Mouse (Mus musculus): ENCODE results near the gene Kif6. TPM values are rescaled to one million over a fixed set of nuclear protein-coding genes. Genes with fewer than 3 reads are reported as not detected.

Kif6 gene
- polyA plus RNA-seq, 1 experiment from 2014 or later, result 1.5 TPM

DNA sequence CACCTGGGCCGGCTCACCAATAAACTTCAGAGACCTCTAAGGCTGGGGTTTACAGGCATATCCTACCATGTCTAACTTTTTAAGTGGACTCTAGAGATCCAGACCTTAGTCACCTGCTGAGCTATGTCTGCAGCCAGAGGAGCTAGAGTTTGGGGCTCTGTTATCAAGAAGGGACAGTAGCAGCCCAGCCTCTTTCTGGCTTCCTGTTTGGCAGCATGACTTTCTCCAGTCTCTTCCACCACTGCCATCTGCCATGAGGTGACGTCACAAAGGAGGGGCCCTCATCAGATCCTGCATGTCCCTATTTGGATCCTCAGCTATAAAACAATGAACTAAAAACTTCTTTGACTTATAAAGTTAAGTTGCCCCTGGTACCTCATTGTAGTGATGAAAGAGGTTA is 250.7 kb downstream of the Kif6 start:
- TF ChIP-seq CTCF (IDR thresholded peaks at IDR 0.05), result no peak
- no peak for TF ChIP-seq EP300 (IDR thresholded peaks at IDR 0.05)
- H3K27me3 ChIP-seq (replicated peaks; ENCODE audit: insufficient read depth, low read length), result no peaks in the 10 kb centered on the region
- H3K9ac ChIP-seq (replicated peaks; ENCODE audit: low read depth), result no peak overlapping the region
- ATAC-seq (no peak), DNase-seq (ENCODE audit: low spot score) (no peak)
- no peak overlapping the region for H3K27ac ChIP-seq (ENCODE audit: low read length)
- no peaks in the 10 kb centered on the region for H3K9me3 ChIP-seq (ENCODE audit: low read length)
- no peak overlapping the region for H3K4me2 ChIP-seq (replicated peaks; ENCODE audit: low read depth, low read length)
- H3K36me3 ChIP-seq (ENCODE audit: insufficient read depth, low read length), result no peaks in the 10 kb centered on the region
- no peaks in the 10 kb centered on the region for H3K4me1 ChIP-seq (ENCODE audit: insufficient read depth, low read depth, low read length)
- no peak overlapping the region for H3K4me3 ChIP-seq (ENCODE audit: low read depth, low read length)
- WGBS, result 78% methylated on average over 2 of the region's 2 CpGs

DNA sequence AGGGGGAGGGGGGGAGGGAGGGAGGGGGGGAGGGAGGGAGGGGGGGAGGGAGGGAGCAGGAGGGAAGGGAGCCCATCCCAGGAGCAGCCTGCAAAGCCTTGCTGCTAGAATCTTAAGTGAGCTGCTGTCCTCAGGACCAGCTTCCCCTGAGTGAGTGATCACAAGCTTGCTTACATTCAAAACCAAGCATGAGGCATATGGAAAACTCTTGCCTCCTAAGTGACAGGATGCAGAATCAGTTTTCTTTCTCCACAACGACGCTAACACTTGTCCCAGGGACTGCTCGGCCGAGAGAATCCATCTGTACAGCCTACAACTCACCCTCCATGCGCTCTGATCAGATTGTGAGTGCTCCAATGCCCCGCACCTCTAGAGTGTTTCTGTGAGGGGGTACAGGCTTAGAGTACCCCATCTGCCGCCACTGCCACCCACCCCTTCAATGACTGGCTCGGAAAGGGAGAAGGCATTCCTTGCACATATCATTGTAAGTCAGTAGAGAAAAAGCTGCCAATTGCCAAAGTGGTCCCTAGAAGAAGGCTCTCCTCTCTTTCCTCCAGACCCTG is 251.8 kb downstream of the Kif6 start:
- WGBS, result 55% methylated on average over 8 of the region's 8 CpGs
- no peak overlapping the region for H3K27ac ChIP-seq (ENCODE audit: low read length)

DNA sequence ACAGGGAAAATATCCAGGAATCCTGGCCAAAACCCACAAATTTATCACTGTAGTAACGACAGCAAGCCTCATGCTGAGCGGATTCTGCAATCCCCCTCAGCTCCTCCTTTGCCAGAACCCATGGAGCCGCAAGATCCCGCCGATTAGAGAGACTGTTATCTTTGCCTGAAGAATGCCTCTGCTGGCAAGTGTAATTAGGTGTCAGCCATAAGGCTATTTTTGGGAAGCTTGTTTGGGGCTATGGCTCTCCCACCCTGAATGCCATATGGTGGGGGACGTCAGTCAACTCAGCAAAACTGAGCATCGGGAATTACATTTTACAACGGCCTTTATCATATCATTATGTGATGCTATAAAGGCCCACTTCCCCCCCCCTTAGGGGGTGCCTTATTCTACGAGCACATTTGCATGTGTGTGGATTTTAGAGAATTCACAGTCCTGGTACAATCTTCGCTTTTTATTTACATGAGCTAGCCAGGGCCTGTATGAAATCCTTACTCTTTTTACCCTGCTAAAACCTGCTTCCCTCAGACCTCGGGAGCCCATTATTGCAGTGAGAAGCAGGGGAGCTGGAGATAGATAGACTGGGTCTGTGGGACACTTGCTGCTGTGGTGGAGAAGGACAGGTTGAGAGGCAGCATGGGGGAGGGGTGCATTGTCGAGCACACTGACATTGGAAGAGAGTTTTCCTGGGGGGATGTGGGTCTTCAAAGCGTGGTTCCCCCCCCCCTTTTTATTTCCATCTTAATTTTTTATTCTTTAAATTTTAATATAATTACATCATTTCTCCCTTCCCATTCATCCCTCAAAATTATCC is 252.6 kb downstream of the Kif6 start:
- DNase-seq (ENCODE audit: low spot score) (no peak), ATAC-seq (no peak)
- Histone ChIP-seq H3K4me2 (replicated peaks; ENCODE audit: low read depth, low read length) (no peak overlapping the region), H3K4me1 (ENCODE audit: insufficient read depth, low read depth, low read length) (no peaks in the 10 kb centered on the region), H3K36me3 (ENCODE audit: insufficient read depth, low read length) (no peaks in the 10 kb centered on the region), H3K9ac (replicated peaks; ENCODE audit: low read depth) (no peak overlapping the region), H3K27me3 (replicated peaks; ENCODE audit: insufficient read depth, low read length) (no peaks in the 10 kb centered on the region), H3K27ac (ENCODE audit: low read length) (no peak overlapping the region), H3K9me3 (ENCODE audit: low read length) (no peaks in the 10 kb centered on the region), H3K4me3 (ENCODE audit: low read depth, low read length) (no peak overlapping the region)
- TF ChIP-seq CTCF (IDR thresholded peaks at IDR 0.05) (no peak), EP300 (IDR thresholded peaks at IDR 0.05) (no peak)
- 37% methylated on average over 13 of the region's 13 CpGs for WGBS

More for the DNA sequence above, 251.8 kb downstream of the Kif6 start:
- Histone ChIP-seq H3K4me1 (ENCODE audit: insufficient read depth, low read depth, low read length) (no peaks in the 10 kb centered on the region), H3K9me3 (ENCODE audit: low read length) (no peaks in the 10 kb centered on the region), H3K4me3 (ENCODE audit: low read depth, low read length) (no peak overlapping the region), H3K4me2 (replicated peaks; ENCODE audit: low read depth, low read length) (no peak overlapping the region), H3K36me3 (ENCODE audit: insufficient read depth, low read length) (no peaks in the 10 kb centered on the region), H3K27me3 (replicated peaks; ENCODE audit: insufficient read depth, low read length) (no peaks in the 10 kb centered on the region), H3K9ac (replicated peaks; ENCODE audit: low read depth) (no peak overlapping the region)
- TF ChIP-seq EP300 (IDR thresholded peaks at IDR 0.05), result no peak
- no peak for TF ChIP-seq CTCF (IDR thresholded peaks at IDR 0.05)
- no peak for DNase-seq (ENCODE audit: low spot score)
- no peak for ATAC-seq

DNA sequence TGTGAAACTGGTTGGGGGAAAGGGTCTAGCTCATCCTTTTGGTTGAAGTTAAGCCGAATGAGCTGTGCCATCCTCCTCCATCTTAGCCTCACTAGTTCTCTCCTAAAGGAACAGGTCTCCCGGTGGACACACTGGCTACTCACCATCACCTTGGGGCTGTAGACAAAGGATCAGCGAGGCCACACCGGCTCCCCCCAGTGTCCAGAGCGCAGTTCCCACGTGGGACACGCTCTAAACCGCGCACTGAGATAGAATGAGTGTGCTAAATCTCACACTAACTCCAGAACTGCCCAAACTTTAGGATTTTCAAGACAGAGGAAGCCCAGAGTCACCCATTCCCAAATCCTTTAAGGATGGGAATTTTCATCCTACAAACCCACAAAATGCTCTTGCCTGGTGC is 254.3 kb downstream of the Kif6 start:
- no peak for TF ChIP-seq EP300 (IDR thresholded peaks at IDR 0.05)
- TF ChIP-seq CTCF (IDR thresholded peaks at IDR 0.05), result no peak
- no peaks in the 10 kb centered on the region for H3K27me3 ChIP-seq (replicated peaks; ENCODE audit: insufficient read depth, low read length)
- DNase-seq (ENCODE audit: low spot score) (no peak), ATAC-seq (no peak)
- H3K36me3 ChIP-seq (ENCODE audit: insufficient read depth, low read length), result no peaks in the 10 kb centered on the region
- H3K4me3 ChIP-seq (ENCODE audit: low read depth, low read length), result no peak overlapping the region
- no peak overlapping the region for H3K27ac ChIP-seq (ENCODE audit: low read length)
- no peaks in the 10 kb centered on the region for H3K4me1 ChIP-seq (ENCODE audit: insufficient read depth, low read depth, low read length)
- 78% methylated on average over 9 of the region's 9 CpGs for WGBS
- H3K9ac ChIP-seq (replicated peaks; ENCODE audit: low read depth), result no peak overlapping the region
- no peak overlapping the region for H3K4me2 ChIP-seq (replicated peaks; ENCODE audit: low read depth, low read length)
- H3K9me3 ChIP-seq (ENCODE audit: low read length), result no peaks in the 10 kb centered on the region

DNA sequence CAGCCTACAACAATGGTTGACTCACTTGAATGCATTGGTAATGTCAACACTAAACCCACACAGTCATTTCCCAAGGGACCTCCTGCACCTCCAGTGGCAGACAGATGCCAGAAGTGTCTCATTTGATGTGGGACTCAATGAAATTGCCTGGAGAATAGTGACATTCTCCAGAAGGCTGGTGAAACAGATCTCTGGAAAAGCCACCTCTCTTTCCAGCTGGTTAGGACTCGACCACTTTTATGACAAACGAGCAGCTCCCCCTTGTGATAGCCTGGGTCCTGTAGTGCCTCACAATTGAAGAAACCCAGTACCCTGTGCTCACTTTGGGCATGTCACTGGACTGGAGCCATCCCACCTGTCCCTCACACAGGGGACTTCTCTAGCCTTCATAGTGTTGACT is 257.4 kb downstream of the Kif6 start:
- DNase-seq (ENCODE audit: low spot score), result peak; percentile 39
- Histone ChIP-seq H3K4me3 (ENCODE audit: low read depth, low read length) (no peak overlapping the region), H3K27me3 (replicated peaks; ENCODE audit: insufficient read depth, low read length) (no peaks in the 10 kb centered on the region), H3K36me3 (ENCODE audit: insufficient read depth, low read length) (no peaks in the 10 kb centered on the region), H3K9me3 (ENCODE audit: low read length) (no peaks in the 10 kb centered on the region), H3K27ac (ENCODE audit: low read length) (no peak overlapping the region), H3K4me1 (ENCODE audit: insufficient read depth, low read depth, low read length) (no peaks in the 10 kb centered on the region), H3K9ac (replicated peaks; ENCODE audit: low read depth) (no peak overlapping the region), H3K4me2 (replicated peaks; ENCODE audit: low read depth, low read length) (no peak overlapping the region)
- TF ChIP-seq CTCF (IDR thresholded peaks at IDR 0.05), result peak; percentile 61
- TF ChIP-seq EP300 (IDR thresholded peaks at IDR 0.05), result no peak
- 29% methylated on average over 2 of the region's 2 CpGs for WGBS
- ATAC-seq, result peak; percentile 35; the same call in 1 of the 2 replicates

DNA sequence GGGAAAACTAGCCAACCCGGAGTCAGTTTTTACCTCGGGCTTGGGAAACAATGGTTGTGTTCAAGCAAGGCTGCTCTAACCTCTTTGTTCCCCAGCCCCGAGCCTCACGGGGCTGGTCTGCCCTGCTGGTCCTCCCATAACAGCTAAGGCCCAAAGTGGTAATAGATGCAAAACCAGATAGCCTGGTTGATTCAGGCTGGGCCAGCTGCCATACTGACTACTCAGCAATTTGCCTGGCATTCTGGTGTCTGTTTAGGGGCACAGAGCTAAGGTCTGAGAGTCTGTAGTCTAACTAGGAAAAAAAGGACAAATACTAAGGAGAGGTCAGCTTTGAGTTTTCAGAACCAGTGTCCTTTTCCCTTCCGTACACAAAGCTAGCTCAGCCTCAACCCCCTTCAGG is 259.8 kb downstream of the Kif6 start:
- ATAC-seq, result no peak
- no peak overlapping the region for H3K27ac ChIP-seq (ENCODE audit: low read length)

More for the DNA sequence above, 259.8 kb downstream of the Kif6 start:
- Histone ChIP-seq H3K9me3 (ENCODE audit: low read length) (no peaks in the 10 kb centered on the region), H3K36me3 (ENCODE audit: insufficient read depth, low read length) (no peaks in the 10 kb centered on the region), H3K4me1 (ENCODE audit: insufficient read depth, low read depth, low read length) (no peaks in the 10 kb centered on the region), H3K4me3 (ENCODE audit: low read depth, low read length) (no peak overlapping the region), H3K27me3 (replicated peaks; ENCODE audit: insufficient read depth, low read length) (no peaks in the 10 kb centered on the region), H3K9ac (replicated peaks; ENCODE audit: low read depth) (no peak overlapping the region), H3K4me2 (replicated peaks; ENCODE audit: low read depth, low read length) (no peak overlapping the region)
- TF ChIP-seq CTCF (IDR thresholded peaks at IDR 0.05), result no peak
- no peak for TF ChIP-seq EP300 (IDR thresholded peaks at IDR 0.05)
- 88% methylated on average over 5 of the region's 5 CpGs for WGBS
- no peak for DNase-seq (ENCODE audit: low spot score)

All from lung, postnatal 0 days (tissue).